Mouse (Mus musculus): ENCODE measurements around the gene Pik3r1.

Pik3r1 gene

GRCm38 (mm10) chr13:101711301-101711700 is 56.7 kb downstream of the Pik3r1 start:
- no peak for DNase-seq (ENCODE audit: low spot score)

DNA sequence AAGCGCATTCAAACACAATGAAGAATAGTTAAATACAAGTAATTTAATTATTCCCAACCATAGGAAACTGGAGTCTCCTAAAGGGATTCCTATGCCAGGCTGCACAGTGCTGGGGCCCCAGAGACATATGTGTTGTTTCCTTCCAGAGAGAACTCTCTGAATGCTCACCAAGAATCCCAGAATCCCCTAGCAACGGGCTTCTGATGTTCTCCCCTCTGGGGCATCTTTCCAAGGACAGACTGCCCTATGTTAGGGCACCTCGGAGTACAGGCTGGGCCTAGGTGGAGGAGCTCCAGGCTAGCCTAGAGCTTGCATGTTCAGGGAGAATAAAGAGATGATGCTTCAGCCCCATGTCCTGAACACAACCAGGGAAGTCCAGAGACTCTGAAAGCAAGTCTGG is 58.2 kb downstream of the Pik3r1 start:
- no peak for DNase-seq (ENCODE audit: low spot score)

DNA sequence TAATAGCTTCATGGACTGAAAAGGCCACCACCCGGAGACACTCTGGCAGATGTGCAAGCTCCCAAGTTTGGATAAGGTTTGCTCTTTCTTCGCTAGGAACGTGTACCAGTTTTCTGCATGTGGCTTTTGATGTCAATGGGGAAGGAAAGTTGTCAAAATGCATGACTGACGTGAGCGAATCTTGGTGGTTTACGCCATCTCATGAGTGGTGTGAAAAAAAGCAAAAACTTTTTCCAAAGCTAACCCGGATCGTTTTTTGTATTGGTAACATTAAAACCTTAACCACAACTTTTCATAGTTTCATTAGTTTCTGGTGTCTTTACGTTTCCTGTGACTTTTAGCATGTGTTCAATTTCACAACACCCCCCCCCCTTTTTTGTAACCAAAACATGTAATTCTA is 60.8 kb downstream of the Pik3r1 start:
- DNase-seq (ENCODE audit: low spot score) = no peak

DNA sequence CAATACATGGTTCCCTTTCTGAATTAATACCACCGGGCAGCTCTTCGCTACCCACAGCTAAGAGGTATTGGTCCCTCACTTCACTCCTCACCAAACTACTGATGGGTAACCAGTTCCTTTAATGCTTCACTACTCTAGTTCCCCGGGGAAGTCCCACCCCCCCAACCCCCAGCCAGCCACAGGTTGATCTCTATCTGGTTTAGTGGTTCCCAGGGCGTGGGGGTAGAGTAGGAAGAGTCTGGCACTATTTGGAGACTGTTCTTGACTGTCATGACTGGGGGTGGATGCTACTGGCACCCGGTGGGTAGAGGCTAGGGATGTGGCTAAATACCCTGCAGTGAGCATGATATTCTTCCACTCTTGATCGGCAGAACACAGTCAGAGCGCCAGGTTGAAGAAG is 61.6 kb downstream of the Pik3r1 start:
- no peak for DNase-seq (ENCODE audit: low spot score)

- no peak for DNase-seq (ENCODE audit: low spot score)
These were observed 65.8 kb downstream of the Pik3r1 start for GRCm38 (mm10) chr13:101702096-101702775.

GRCm38 (mm10) chr13:101701632-101702031 is 66.4 kb downstream of the Pik3r1 start:
- DNase-seq (ENCODE audit: low spot score) = no peak

DNA sequence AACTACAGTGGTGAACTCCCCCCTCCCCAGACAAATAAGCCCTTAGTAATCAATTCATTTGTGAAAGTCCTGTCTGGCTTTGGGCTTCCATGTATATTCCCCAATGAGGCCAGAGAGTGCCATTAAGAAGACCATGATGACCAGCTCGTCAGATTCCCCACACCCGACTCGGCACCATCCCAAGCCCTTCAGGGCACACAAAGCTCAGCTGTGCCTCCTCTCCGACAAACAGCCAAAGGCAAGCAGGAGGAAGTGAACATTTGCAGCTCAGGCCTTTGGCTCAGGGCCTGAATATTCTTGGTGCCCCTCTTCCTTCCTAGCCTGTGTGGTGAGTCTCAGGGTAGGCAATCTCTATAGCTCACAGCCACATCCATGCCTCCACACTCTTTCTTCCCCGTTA is 68.3 kb downstream of the Pik3r1 start:
- DNase-seq (ENCODE audit: low spot score) = no peak

- no peak for DNase-seq (ENCODE audit: low spot score)
These were observed 70.1 kb downstream of the Pik3r1 start for GRCm38 (mm10) chr13:101697966-101698365.

GRCm38 (mm10) chr13:101697461-101697860 is 70.6 kb downstream of the Pik3r1 start:
- DNase-seq (ENCODE audit: low spot score) = no peak

DNA sequence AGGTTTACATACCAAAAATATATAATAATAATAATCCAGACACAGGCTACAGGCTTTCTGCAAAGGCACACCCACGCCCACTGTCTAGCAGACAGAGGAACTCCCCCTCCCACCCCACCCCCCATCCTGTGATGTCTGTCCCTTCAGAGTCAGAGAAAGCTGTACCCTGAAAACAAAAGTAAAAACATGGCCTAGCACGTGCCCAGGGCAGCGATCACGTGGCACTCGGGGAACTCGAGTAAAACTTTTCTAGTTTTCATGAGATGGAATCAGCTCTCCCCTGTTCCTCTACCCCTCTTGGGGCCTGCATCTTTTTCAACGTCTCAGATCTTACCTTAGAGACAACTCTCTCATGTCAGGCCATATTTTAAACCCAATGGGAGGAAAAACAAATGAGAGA is 71.2 kb downstream of the Pik3r1 start:
- no peak for DNase-seq (ENCODE audit: low spot score)

GRCm38 (mm10) chr13:101696316-101696715 is 71.7 kb downstream of the Pik3r1 start:
- no peak for DNase-seq (ENCODE audit: low spot score)

DNA sequence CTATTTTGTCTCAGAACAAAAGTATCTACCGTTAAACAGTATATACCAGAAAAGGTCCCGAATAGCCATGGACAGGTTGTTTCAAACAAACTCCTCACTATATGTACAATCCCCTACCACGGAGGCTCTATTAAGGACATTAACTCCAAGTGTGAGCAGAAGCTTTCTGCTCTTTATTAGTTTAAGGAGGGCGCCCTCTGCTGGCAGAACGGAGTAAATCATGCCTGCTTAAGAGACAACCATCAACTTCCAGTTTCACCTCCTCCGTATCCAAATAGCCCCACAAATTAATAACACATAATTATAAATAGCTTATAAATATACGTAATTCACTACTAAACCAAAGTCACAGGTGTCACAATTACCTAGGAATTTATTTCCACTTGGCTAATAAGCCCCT is 72.1 kb downstream of the Pik3r1 start:
- DNase-seq (ENCODE audit: low spot score) = peak; percentile 87

- peak; percentile 56 for DNase-seq (ENCODE audit: low spot score)
These were observed 73.3 kb downstream of the Pik3r1 start for GRCm38 (mm10) chr13:101694496-101695251.

DNA sequence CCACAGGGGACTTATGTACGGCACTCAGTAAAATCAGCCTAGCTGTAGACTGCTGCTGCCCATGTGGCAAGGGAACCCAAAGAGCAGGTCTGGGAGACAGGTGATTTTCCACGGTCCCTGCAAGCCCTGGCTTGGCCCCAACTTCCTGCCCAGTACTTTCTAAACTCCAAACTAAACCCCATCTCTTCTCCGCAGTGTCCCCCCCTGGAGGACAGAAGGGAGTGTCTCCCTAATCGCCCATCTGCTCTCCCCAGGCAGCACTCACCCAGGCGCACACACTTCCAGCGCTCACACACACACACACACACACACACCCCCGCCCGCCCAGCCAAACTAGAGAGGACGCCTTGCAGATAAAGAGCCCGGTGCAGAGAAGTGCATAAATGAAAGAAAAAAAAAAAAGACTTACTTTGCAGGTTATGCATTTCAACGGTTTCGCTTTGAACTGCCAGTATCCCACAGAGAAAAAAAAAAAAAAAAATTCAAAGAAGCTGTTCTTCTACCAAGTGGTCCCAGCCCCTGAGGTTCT is 74.0 kb downstream of the Pik3r1 start:
- peak; percentile 54 for DNase-seq (ENCODE audit: low spot score)

GRCm38 (mm10) chr13:101692866-101693691 is 74.9 kb downstream of the Pik3r1 start:
- DNase-seq (ENCODE audit: low spot score) = no peak

GRCm38 (mm10) chr13:101692239-101692784 is 75.7 kb downstream of the Pik3r1 start:
- no peak for DNase-seq (ENCODE audit: low spot score)

DNA sequence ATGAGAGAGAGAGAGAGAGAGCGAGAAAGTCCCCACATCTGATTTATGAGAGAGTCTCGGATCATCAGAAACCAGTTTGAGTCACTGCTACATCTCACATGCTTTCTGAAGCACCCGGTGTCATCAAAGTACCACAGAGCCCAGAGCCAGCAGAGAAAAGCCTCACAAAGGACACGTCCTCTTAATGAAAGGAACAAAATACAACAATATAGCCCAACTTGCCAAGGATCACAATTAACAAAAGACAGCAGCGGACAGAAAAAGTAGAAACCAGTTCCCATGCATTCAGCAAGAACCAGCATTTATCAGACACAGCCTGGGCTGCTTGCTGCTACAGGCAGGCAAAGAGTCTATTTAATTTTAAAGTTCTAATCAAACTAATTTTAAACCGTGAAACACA is 76.3 kb downstream of the Pik3r1 start:
- no peak for DNase-seq (ENCODE audit: low spot score)

GRCm38 (mm10) chr13:101690911-101691655 is 76.9 kb downstream of the Pik3r1 start:
- no peak for DNase-seq (ENCODE audit: low spot score)

DNA sequence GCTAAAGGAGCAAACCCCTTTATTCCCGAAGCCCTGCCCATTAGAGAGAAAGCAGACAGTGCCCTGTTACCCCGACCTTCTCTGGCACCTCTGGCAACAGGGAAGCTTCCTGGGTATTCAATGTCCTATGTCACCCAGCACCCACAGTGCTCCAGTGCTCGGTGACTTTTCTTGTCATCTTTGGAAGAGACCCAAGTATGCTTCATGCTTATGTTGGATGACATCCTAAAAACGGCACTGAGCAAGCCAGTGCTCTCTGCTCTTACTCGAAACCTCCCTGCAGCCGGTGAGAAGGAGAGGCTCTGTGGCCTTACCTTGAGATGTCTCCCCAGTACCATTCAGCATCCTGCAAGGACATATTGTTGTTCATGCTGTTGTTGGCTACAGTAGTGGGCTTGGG is 77.8 kb downstream of the Pik3r1 start:
- no peak for DNase-seq (ENCODE audit: low spot score)

GRCm38 (mm10) chr13:101686256-101686655 is 81.8 kb downstream of the Pik3r1 start:
- no peak for DNase-seq (ENCODE audit: low spot score)

DNA sequence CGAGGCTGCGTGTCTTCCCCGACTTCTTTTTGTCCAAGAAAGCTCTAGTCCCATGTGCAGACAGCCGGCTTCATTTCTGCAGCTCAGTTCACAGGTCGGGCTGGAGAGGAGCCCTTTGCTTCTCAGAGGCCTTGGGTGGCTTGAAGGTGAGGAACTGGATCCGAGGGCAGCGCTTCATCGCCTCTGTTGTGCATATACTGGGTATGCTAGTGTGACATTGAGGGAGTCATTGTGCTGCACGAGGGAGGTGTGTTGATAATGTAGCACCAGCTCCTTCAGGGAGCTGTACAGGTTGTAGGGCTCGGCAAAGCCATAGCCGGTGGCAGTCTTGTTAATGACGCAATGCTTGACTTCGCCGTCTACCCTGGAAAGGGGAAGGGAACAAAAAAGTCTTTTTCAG is 83.3 kb downstream of the Pik3r1 start:
- DNase-seq (ENCODE audit: low spot score) = no peak

- no peak for DNase-seq (ENCODE audit: low spot score)
These were observed 85.6 kb downstream of the Pik3r1 start for GRCm38 (mm10) chr13:101682378-101682777.
